Mouse (Mus musculus): ENCODE data around the gene Kcna7. TPM values are rescaled to one million over a fixed set of nuclear protein-coding genes. Genes with fewer than 3 reads are reported as not detected.
"Not testable (repeated sequence)": the region's sequence is repeated elsewhere in the genome, so short reads cannot be mapped to it uniquely, and the experiment has no call there.

The Kcna7 gene
- not detected in 2 replicates for polyA plus RNA-seq (2015; fragmentation: Nextera tagmentation; extraction: Ambion mirVana)

- H3K4me3 ChIP-seq: peak within 1 kb of the TSS; percentile 29
- no peaks in the 10 kb centered on the region for H3K36me3 ChIP-seq
- no peak for ATAC-seq (ENCODE audit: low FRiP score, low read depth)
- H3K27me3 ChIP-seq: peaks cover 59% of the 10 kb centered on the region
- WGBS: 11% methylated on average over 28 of the region's 28 CpGs
- no peak within 1 kb of the TSS for H3K9ac ChIP-seq
- H3K4me1 ChIP-seq (replicated peaks): peaks cover 8% of the 10 kb centered on the region; the same call in 1 of the 2 replicates
- peak within 1 kb of the TSS; percentile 51 for H3K4me2 ChIP-seq
- H3K9me3 ChIP-seq: no peaks in the 10 kb centered on the region
- no peak within 1 kb of the TSS for H3K27ac ChIP-seq (replicated peaks)
Observed at GRCm38 (mm10) chr7:45405091-45406075, at the start of gene Kcna7. Kcna7 (plus strand) TSS chr7:45405653.

- Histone ChIP-seq H3K9me3 (no peaks in the 10 kb centered on the region), H3K27me3 (no peaks in the 10 kb centered on the region), H3K27ac (replicated peaks) (no peak overlapping the region), H3K4me2 (no peak overlapping the region), H3K9ac (no peak overlapping the region), H3K4me3 (no peak overlapping the region), H3K36me3 (peaks cover 57% of the 10 kb centered on the region), H3K4me1 (replicated peaks) (peaks cover under 1% of the 10 kb centered on the region)
- ATAC-seq (ENCODE audit: low FRiP score, low read depth): no peak
- 63% methylated on average over 13 of the region's 13 CpGs for WGBS
Observed at GRCm38 (mm10) chr7:45356087-45356486, 49.4 kb upstream of the Kcna7 start.

- H3K4me3 ChIP-seq; H3K4me2 ChIP-seq; H3K9ac ChIP-seq; H3K9me3 ChIP-seq; H3K27me3 ChIP-seq; ATAC-seq (ENCODE audit: low FRiP score, low read depth); H3K27ac ChIP-seq (replicated peaks): not testable (repeated sequence)
- 66% methylated on average over 11 of the region's 11 CpGs for WGBS
- Histone ChIP-seq H3K4me1 (replicated peaks) (peaks cover 21% of the 10 kb centered on the region), H3K36me3 (peaks cover 39% of the 10 kb centered on the region)
Observed at GRCm38 (mm10) chr7:45359081-45359480, 46.4 kb upstream of the Kcna7 start.

GRCm38 (mm10) chr7:45360404-45361125, 44.9 kb upstream of the Kcna7 start:
- Histone ChIP-seq H3K9me3 (no peaks in the 10 kb centered on the region), H3K27ac (replicated peaks) (0 out of 2 replicates have a peak overlapping the region, but pooled peaks have one; percentile 76), H3K4me1 (replicated peaks) (peaks cover 33% of the 10 kb centered on the region), H3K36me3 (peaks cover 31% of the 10 kb centered on the region), H3K9ac (no peak overlapping the region), H3K4me3 (peak overlapping the region; percentile 45), H3K4me2 (peak overlapping the region; percentile 78), H3K27me3 (peaks cover 3% of the 10 kb centered on the region; the same call in 1 of the 2 replicates)
- 53% methylated on average over 18 of the region's 18 CpGs for WGBS
- ATAC-seq (ENCODE audit: low FRiP score, low read depth): peak; percentile 6

- H3K27me3 ChIP-seq: peaks cover 3% of the 10 kb centered on the region; the same call in 1 of the 2 replicates
- peak overlapping the region; percentile 78 for H3K4me2 ChIP-seq
- peak overlapping the region; percentile 45 for H3K4me3 ChIP-seq
- H3K27ac ChIP-seq (replicated peaks): peak overlapping the region; percentile 76
- peaks cover 25% of the 10 kb centered on the region for H3K36me3 ChIP-seq
- under 1% methylated on average over 43 of the region's 43 CpGs for WGBS
- peak overlapping the region; percentile 50 for H3K9ac ChIP-seq
- H3K9me3 ChIP-seq: no peaks in the 10 kb centered on the region
- H3K4me1 ChIP-seq (replicated peaks): peaks cover 37% of the 10 kb centered on the region
- ATAC-seq (ENCODE audit: low FRiP score, low read depth): peak; percentile 91
Observed at GRCm38 (mm10) chr7:45361243-45361804, 44.1 kb upstream of the Kcna7 start.

GRCm38 (mm10) chr7:45362801-45363200, 42.7 kb upstream of the Kcna7 start:
- peak overlapping the region; percentile 1; the same call in 1 of the 2 replicates for H3K4me2 ChIP-seq
- ATAC-seq (ENCODE audit: low FRiP score, low read depth): no peak
- peaks cover 39% of the 10 kb centered on the region for H3K4me1 ChIP-seq (replicated peaks)
- 0 out of 2 replicates have a peak overlapping the region, but pooled peaks have one; percentile 3 for H3K4me3 ChIP-seq
- H3K9me3 ChIP-seq: no peaks in the 10 kb centered on the region
- peaks cover 3% of the 10 kb centered on the region; the same call in 1 of the 2 replicates for H3K27me3 ChIP-seq
- no peak overlapping the region for H3K9ac ChIP-seq
- H3K36me3 ChIP-seq: peaks cover 11% of the 10 kb centered on the region
- H3K27ac ChIP-seq (replicated peaks): no peak overlapping the region
- 7% methylated on average over 13 of the region's 13 CpGs for WGBS

GRCm38 (mm10) chr7:45363983-45364382, 41.5 kb upstream of the Kcna7 start:
- peaks cover 7% of the 10 kb centered on the region for H3K27me3 ChIP-seq
- no peak overlapping the region for H3K4me2 ChIP-seq
- H3K9ac ChIP-seq: no peak overlapping the region
- peaks cover 51% of the 10 kb centered on the region for H3K4me1 ChIP-seq (replicated peaks)
- 92% methylated on average over 2 of the region's 2 CpGs for WGBS
- no peak overlapping the region for H3K4me3 ChIP-seq
- peaks cover 4% of the 10 kb centered on the region; the same call in 1 of the 2 replicates for H3K36me3 ChIP-seq
- H3K27ac ChIP-seq (replicated peaks): no peak overlapping the region
- no peaks in the 10 kb centered on the region for H3K9me3 ChIP-seq
- ATAC-seq (ENCODE audit: low FRiP score, low read depth): no peak

- no peak for ATAC-seq (ENCODE audit: low FRiP score, low read depth)
- Histone ChIP-seq H3K36me3 (no peaks in the 10 kb centered on the region), H3K27me3 (peaks cover 12% of the 10 kb centered on the region), H3K9me3 (no peaks in the 10 kb centered on the region), H3K4me3 (peak overlapping the region; percentile 84), H3K9ac (peak overlapping the region; percentile 92), H3K4me1 (replicated peaks) (peaks cover 71% of the 10 kb centered on the region), H3K27ac (replicated peaks) (peak overlapping the region; percentile 83), H3K4me2 (peak overlapping the region; percentile 69)
- WGBS: 4% methylated on average over 31 of the region's 35 CpGs
Observed at GRCm38 (mm10) chr7:45365742-45366651, 39.5 kb upstream of the Kcna7 start.

- peak within 1 kb of the TSS; percentile 84 for H3K4me3 ChIP-seq
- peak; percentile 40 for ATAC-seq (ENCODE audit: low FRiP score, low read depth)
- 0% methylated on average over 23 of the region's 26 CpGs for WGBS
- no peaks in the 10 kb centered on the region for H3K9me3 ChIP-seq
- peak within 1 kb of the TSS; percentile 83 for H3K27ac ChIP-seq (replicated peaks)
- H3K4me2 ChIP-seq: peak within 1 kb of the TSS; percentile 69
- H3K27me3 ChIP-seq: peaks cover 12% of the 10 kb centered on the region
- no peaks in the 10 kb centered on the region for H3K36me3 ChIP-seq
- H3K4me1 ChIP-seq (replicated peaks): peaks cover 65% of the 10 kb centered on the region
- peak within 1 kb of the TSS; percentile 92 for H3K9ac ChIP-seq
Observed at GRCm38 (mm10) chr7:45366652-45367019, 38.8 kb upstream of the Kcna7 start, which contains the start of gene Ppfia3. Ppfia3 (minus strand) TSS chr7:45367019.

- peak overlapping the region; percentile 83 for H3K27ac ChIP-seq (replicated peaks)
- no peaks in the 10 kb centered on the region for H3K9me3 ChIP-seq
- ATAC-seq (ENCODE audit: low FRiP score, low read depth): peak; percentile 88
- no peaks in the 10 kb centered on the region; the same call in 1 of the 2 replicates for H3K36me3 ChIP-seq
- WGBS: under 1% methylated on average over 70 of the region's 70 CpGs
- H3K9ac ChIP-seq: peak overlapping the region; percentile 92
- peaks cover 59% of the 10 kb centered on the region for H3K4me1 ChIP-seq (replicated peaks)
- peak overlapping the region; percentile 69 for H3K4me2 ChIP-seq
- peak overlapping the region; percentile 84 for H3K4me3 ChIP-seq
- H3K27me3 ChIP-seq: peaks cover 12% of the 10 kb centered on the region
Observed at GRCm38 (mm10) chr7:45367020-45367880, 38.2 kb upstream of the Kcna7 start.
